Mouse (Mus musculus) cerebellum, adult (tissue): ENCODE measurements around the gene Fbn1.

Experiments used
- ATAC-seq: cut with Nextera tagmentation; 2 replicates; pipeline ENCODE4 v1.9.2; 2017; ENCODE audit warnings: mild to moderate bottlenecking, moderate library complexity, mixed read lengths; ENCODE audit not compliant: insufficient number of reproducible peaks, low FRiP score, low TSS enrichment

Gene Fbn1

DNA sequence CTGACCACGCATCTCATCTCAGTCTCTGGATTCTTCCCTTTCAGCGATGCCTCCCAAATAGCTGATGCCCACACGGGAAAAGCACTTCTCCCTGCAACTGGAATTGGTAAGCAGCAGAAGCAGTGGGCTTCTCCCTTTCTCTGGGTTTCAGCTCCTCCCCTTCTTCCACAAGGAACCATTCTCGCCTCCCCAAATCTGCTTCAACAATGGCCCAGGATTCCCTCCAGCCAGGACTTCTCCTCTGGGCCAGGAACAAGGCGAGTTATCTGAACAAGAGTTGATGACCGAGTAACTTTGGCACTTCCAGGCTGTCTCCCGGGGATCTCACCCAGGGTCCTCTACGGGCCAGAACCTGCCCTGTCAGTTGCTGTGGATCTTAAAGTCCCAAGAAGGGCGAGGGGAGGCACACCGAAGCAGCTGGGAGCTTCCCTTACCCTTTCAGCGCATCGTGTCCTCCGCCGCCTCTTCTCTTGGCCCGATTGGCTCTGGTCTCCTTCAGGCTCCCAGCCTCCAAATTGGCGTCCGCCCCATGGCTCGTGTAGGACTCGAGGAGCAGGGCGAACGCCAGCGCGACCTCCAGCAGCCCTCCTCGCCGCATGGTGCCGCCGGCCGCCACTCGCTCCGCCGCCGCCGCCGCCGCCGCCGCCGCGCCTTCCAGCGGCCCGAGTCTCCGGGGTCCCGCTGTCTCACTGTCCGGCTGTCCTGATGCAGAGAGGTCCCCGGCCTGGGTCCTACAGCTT lies 2.6 kb downstream of the Fbn1 start, which contains the start of gene Gm9913:
Gene Gm9913 (plus strand): TSS at position 84 of the 740 bp plus-strand sequence.
- ATAC-seq, result no peak

DNA sequence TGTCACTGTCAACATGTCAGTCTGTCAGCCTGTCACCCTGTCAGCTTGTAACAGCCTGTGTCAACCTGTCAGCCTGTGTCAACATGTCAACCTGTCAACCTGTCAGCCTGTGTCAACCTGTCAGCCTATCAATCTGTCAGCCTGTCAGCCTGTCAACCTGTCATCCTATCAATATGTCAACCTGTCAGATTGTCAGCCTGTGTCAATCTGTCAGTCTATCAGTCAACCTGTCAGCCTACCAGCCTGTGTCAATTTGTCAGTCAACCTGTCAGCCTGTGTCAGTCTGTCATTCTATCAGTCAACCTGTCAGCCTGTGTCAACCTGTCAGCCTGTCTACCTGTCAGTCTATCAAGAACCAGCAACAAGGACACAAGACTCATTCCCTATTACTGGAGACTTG lies 6.3 kb downstream of the Fbn1 start:
- ATAC-seq, result no peak

GRCm38 (mm10) chr2:125498216-125498615 lies 9.6 kb downstream of the Fbn1 start:
- no peak for ATAC-seq

DNA sequence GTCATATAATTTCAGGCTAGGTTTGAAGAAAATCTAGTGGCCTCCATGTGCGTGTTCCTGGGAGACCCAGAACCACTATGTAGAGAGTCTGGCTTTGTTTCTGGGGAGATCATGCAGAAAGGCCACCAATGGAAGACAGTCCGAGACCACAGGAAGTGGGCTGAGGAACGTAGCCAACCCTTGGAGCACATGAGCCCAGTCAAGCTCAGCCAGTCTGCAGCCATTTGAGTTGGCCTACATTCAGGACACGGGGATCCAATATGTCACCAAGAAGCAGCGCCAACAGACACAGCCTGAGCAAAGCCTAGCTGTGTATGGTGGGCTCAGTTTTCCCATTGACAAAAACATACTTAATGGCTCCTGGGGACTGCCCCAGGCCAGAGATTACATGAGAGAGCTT lies 11.1 kb downstream of the Fbn1 start:
- 0 out of 2 replicates have a peak, but pooled peaks have one; percentile 22 for ATAC-seq

GRCm38 (mm10) chr2:125494831-125495812 lies 12.7 kb downstream of the Fbn1 start:
- no peak for ATAC-seq

GRCm38 (mm10) chr2:125494291-125494690 lies 13.5 kb downstream of the Fbn1 start:
- ATAC-seq, result no peak

GRCm38 (mm10) chr2:125492050-125492900 lies 15.5 kb downstream of the Fbn1 start:
- no peak for ATAC-seq

GRCm38 (mm10) chr2:125489979-125490378 lies 17.8 kb downstream of the Fbn1 start:
- ATAC-seq, result no peak

GRCm38 (mm10) chr2:125484910-125485309 lies 22.9 kb downstream of the Fbn1 start:
- ATAC-seq, result no peak

DNA sequence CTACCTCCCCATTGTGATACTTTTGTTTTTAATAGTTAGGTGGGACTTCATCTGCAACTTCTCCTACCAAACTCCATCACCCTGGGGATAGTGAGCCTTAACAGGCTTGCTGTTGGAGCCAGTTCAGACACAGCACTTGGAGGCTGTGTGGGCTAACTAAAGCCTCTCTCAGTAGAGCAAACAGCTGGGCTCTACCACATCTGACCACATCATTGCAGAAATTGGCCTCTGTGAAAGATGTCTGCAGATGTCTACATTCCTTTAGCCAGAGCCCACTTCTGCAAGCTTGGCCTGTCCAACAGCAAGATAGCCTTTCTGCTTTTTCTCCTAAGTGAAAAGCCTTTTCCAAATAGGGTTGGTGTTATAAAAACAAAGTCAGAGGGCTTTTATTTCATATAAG lies 23.6 kb downstream of the Fbn1 start:
- no peak for ATAC-seq

- ATAC-seq, result no peak
Measured at GRCm38 (mm10) chr2:125481531-125482317, 26.1 kb downstream of the Fbn1 start.

DNA sequence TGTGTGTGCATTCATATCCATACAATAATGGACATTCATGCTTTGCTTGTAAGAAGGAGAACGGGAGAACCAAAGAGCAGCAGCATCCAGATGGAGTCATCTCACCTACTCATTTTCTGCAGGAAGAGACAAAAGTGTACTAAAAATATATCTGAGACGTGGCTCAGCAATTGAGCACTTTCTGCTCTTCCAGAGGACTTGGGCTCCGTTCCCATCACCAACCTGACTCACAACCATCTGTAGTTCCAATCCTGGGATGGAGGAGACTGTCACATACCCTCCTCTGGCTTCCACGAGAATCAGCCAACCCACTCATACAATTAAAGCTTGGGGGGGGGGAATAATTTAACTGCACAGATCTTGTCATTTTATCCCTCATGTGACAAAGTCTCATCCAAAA lies 26.7 kb downstream of the Fbn1 start:
- no peak for ATAC-seq

GRCm38 (mm10) chr2:125480057-125480456 lies 27.7 kb downstream of the Fbn1 start:
- no peak for ATAC-seq

GRCm38 (mm10) chr2:125478705-125479104 lies 29.1 kb downstream of the Fbn1 start:
- no peak for ATAC-seq

DNA sequence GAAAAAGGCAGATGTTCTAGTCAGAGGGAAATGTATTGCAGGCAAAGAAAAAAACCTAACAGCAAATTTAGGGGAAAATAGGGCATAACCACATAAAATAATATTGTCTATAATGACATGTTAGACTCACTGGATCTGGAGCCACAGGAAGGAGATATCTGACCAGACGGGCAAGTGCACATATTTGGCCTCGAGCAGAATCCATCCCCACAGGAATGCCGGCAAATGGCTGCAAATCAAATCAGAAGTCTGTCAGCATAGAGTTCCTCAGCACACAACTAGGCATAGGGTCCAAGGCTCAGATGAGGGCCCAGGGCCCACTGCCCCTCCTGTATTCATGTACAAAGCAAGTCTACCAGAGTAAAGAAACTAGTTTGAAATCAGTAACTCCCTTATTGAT lies 30.4 kb downstream of the Fbn1 start:
- no peak for ATAC-seq

GRCm38 (mm10) chr2:125476231-125476630 lies 31.6 kb downstream of the Fbn1 start:
- no peak for ATAC-seq

DNA sequence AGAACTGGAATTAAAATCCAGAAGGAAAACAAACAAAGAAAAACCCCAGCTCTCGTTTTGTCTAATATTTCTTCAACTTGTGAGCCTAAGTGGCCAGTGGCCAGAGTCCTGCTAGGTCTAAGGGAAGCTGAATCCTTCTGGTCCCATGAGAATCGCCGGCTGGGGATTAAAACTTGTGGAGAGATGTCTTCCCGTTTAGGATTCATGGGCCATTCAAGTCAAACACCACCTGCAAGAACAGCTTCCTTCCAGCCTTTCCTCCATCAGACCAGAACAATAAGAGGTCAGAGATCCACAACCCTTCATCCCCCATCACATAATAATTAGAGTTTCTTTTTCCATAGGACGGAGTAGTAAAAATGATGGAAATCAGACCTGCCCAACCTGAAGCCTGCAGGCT lies 33.1 kb downstream of the Fbn1 start:
- ATAC-seq, result no peak

DNA sequence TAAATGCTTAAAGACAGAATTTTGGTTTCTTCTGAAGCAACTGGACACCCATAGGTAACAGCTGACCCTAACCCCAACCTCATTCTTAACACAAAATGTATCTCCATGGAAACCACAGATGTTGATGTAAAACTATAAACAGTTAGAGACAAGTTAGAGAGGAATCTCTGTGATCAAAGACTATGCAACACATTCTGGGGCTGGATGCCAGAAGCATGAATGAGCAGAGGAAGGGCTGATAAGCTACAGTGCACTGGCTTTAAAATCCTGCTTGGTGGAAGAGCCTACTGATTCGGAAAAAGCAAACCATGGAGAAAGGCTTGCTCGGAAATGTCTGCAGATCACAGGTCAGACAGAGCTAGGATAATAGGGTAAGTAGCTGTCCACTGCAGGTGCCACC lies 34.6 kb downstream of the Fbn1 start:
- ATAC-seq, result no peak

DNA sequence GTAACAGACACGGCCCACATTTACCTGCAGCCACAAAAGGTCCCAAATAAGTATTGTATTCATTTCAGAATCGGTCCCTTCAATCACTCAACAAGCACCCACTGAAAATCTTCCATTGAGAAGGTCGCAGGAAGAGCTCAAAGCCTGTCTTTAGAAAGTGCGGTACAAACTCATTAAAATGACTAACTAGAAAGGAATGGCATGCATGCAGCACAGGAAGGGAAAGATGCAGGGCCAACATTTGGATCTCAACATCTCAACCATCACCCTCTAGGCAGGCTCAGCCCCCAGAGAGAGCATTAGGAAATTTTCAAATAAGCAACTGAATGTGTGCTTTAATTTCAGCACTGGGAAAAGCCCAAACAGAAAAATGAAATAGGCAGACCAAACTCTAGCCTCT lies 36.1 kb downstream of the Fbn1 start:
- ATAC-seq, result no peak
